Mouse (Mus musculus) C2C12 (cell line): ENCODE measurements around the gene Lst1. TPM values are rescaled to one million over a fixed set of nuclear protein-coding genes. Genes with fewer than 3 reads are reported as not detected.
A peak's percentile ranks its signal among the peaks of the same experiment; 100 is the strongest.

ENCODE experiments used
- H3K27me3 ChIP-seq: one replicate; pipeline ENCODE4 v1.6.1; 2011; ENCODE audit not compliant: control insufficient read depth, insufficient read depth, insufficient read length
- H3K36me3 ChIP-seq: one replicate; pipeline ENCODE4 v1.6.1; 2011; ENCODE audit not compliant: control insufficient read depth, insufficient read depth
- H3K4me3 ChIP-seq: one replicate; pipeline ENCODE4 v1.5.1; 2011; ENCODE audit warnings: mild to moderate bottlenecking, control low read depth; ENCODE audit not compliant: poor library complexity, insufficient read depth, severe bottlenecking
- H3K79me2 ChIP-seq: one replicate; pipeline ENCODE4 v1.6.1; 2011; ENCODE audit not compliant: control insufficient read depth, insufficient read depth
- H3K79me3 ChIP-seq: one replicate; pipeline ENCODE4 v1.6.1; 2011; ENCODE audit warnings: low read depth, control low read depth
- H3ac ChIP-seq: one replicate; pipeline ENCODE3; 2011; ENCODE audit warnings: low read depth; ENCODE audit not compliant: control insufficient read depth, insufficient read length
- CEBPB ChIP-seq: IDR thresholded peaks from one replicate; pipeline ENCODE4 v1.6.1; 2011; ENCODE audit warnings: low read depth, mild to moderate bottlenecking, control low read depth, moderate library complexity
- CTCF ChIP-seq: IDR thresholded peaks from one replicate; pipeline ENCODE4 v1.5.1; 2011; ENCODE audit not compliant: control insufficient read depth, insufficient read depth, insufficient read length
- FOSL1 ChIP-seq: IDR thresholded peaks from one replicate; pipeline ENCODE4 v1.8.0; 2011; ENCODE audit warnings: mild to moderate bottlenecking, low read length; ENCODE audit not compliant: poor library complexity, insufficient read depth, severe bottlenecking
- MAX ChIP-seq: IDR thresholded peaks from one replicate; pipeline ENCODE4 v1.6.1; 2011; ENCODE audit warnings: mild to moderate bottlenecking, control low read depth
- MYOD1 ChIP-seq: IDR thresholded peaks from one replicate; pipeline ENCODE4 v1.6.1; 2011; ENCODE audit warnings: low read depth; ENCODE audit not compliant: control insufficient read depth, insufficient read length
- MYOG ChIP-seq: IDR thresholded peaks from one replicate; pipeline ENCODE4 v1.6.1; 2011; ENCODE audit not compliant: control insufficient read depth, insufficient read length; ENCODE audit errors: extremely low read depth
- USF1 ChIP-seq: IDR thresholded peaks from one replicate; pipeline ENCODE4 v1.6.1; 2011; ENCODE audit warnings: low read depth, mild to moderate bottlenecking, control low read depth, moderate library complexity
- polyA plus RNA-seq: library from polyadenylated mRNA; unstranded; fragments of >200 nt; fragmentation: generic; extraction: Trizol; gene quantifications from one replicate; pipeline ENCODE4 v1.2.1, GENCODE M21; 2012; ENCODE audit warnings: missing spikeins

The Lst1 gene
- polyA plus RNA-seq, 1 experiment: 0.92 TPM

DNA sequence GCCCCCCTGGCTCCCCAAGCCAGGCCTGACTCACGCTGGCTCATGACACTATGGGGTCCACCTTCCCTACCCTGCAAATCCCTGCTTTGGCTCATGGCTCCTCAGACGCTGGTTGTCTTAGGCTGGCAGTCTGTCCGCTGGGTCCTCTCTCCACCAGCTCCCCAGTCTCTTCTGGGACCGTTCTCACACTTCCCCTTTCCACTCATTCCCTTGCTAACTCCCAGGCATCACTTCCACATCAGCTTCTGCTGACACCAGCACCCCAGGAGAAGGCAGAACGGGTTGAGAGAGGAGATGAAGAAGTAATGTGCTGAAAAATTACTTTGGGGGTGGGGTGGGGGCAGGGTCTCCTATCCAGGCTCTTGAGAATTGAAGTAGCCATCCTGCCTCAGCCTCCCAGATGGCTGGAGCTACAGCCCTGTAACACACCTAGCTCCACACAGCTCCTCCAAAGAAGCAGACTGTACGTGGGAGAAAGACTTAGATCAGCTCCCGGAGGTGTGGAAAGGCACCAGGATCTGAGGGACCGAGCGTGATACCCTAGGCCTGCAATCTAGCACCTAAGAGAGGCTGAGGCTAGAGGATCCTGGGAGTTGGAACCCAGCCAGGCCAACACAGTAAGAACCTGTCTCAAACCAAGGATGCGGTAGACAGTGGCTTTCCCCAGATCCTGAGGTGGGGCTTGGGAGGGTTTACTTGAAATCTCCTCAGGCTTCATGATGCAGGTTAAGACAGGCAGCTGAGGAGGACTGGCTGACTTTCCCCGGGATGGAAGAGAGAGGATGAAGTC is 15.6 kb downstream of the Lst1 start:
- H3K79me2 ChIP-seq: no peaks in the 10 kb centered on the region
- no peaks in the 10 kb centered on the region for H3K27me3 ChIP-seq
- H3K79me3 ChIP-seq: no peaks in the 10 kb centered on the region
- no peak overlapping the region for H3K4me3 ChIP-seq
- no peak overlapping the region for H3ac ChIP-seq
- TF ChIP-seq MYOD1 (no peak), CEBPB (no peak), MYOG (no peak), USF1 (no peak), CTCF (no peak), MAX (no peak), FOSL1 (no peak)
- no peaks in the 10 kb centered on the region for H3K36me3 ChIP-seq

DNA sequence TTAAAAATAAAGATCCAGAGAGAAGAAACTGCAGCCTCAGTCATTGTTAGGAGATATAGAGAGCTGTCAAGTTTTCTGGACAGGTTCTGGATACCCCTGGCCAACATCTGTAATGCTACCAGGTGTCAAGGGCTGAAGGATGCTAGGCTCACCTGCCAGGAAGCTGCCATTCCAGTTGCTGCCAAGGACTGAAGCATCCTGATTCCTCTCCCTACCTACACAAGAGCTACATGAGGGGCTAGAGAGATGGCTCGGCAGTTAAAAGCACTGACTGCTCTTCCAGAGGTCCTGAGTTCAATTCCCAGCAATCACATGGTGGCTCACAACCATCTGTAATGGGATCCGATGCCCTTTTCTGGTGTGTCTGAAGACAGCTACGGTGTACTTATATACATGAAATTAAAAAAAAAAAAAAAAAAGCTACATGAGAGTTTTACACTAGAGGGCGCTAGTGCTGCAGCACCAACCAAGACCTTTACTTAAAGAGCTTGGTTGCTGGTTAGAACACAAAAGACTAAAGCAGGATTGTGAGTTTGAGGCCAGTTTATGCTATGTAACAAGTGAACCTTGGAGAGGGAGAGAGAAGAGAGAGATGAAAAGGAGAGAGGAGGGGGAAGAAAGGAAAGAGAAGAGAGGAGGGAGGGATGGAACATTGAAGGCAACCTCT is 19.6 kb downstream of the Lst1 start:
- peaks cover 23% of the 10 kb centered on the region for H3K79me2 ChIP-seq
- no peak overlapping the region for H3ac ChIP-seq
- no peak overlapping the region for H3K4me3 ChIP-seq
- H3K36me3 ChIP-seq: peaks cover 5% of the 10 kb centered on the region
- TF ChIP-seq MYOD1 (no peak), USF1 (no peak), MYOG (no peak), CTCF (no peak), CEBPB (no peak), MAX (no peak), FOSL1 (no peak)
- H3K27me3 ChIP-seq: no peaks in the 10 kb centered on the region
- peaks cover 7% of the 10 kb centered on the region for H3K79me3 ChIP-seq

DNA sequence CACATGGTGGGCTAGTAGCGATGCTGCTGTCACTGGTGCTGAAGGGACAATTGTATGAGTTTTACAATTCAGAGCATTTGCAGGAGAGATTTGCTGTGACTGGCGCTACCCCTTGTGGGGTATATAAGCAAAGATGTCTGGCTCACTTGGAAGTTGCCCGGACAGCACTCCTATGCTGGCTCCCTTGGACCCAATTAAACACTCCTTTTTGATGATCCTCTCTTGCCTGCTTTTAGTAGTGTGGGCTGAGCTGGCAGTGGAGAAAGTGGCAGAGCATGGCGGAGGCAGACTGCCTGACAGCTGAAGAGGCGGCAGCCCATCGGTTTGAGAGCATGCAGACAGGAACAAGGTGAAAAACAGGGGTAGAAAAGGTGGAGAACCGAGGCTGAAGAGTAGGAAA is 20.4 kb downstream of the Lst1 start:
- H3K4me3 ChIP-seq: no peak overlapping the region
- H3K79me2 ChIP-seq: peaks cover 32% of the 10 kb centered on the region
- H3ac ChIP-seq: no peak overlapping the region
- H3K36me3 ChIP-seq: peaks cover 6% of the 10 kb centered on the region
- TF ChIP-seq USF1 (no peak), CTCF (no peak), MYOG (no peak), FOSL1 (no peak), CEBPB (no peak), MYOD1 (no peak), MAX (no peak)
- H3K79me3 ChIP-seq: peaks cover 16% of the 10 kb centered on the region
- no peaks in the 10 kb centered on the region for H3K27me3 ChIP-seq

DNA sequence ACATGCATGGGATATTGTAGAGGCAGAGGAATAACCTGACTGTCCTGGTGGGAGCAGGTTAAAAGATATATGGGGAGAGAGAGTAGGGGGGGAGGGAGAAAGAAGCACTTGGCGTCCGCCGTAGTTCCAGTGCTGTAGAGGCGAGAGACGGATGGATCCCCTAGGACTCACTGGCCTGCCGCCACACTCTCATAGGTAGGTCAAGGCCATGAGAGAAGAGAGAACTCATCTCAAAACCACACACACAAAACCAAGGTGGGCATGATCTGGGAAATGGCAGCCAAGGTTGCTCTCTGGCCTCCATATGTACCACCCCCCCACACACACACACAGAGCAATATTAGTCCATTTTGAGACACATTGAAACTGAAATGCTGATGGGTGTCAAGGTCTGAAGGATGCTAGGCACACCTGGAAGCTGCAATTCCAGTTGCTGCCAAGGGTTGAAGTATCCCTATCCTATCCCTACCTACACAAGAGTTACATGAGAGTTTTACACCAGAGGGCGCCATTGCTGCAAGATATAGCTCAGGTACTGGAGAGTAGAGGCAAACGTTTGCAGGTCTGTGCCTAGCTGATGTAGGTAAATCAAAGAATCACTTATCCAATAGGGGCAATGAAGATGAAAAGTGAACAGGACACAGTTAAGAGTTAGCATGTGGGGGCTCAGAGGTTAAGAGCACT is 21.7 kb downstream of the Lst1 start:
- TF ChIP-seq CEBPB (no peak), CTCF (peak; percentile 2)
- H3K4me3 ChIP-seq: peak overlapping the region; percentile 35
- H3K79me2 ChIP-seq: peaks cover 45% of the 10 kb centered on the region
- peaks cover 29% of the 10 kb centered on the region for H3K79me3 ChIP-seq
- no peaks in the 10 kb centered on the region for H3K27me3 ChIP-seq
- no peak overlapping the region for H3ac ChIP-seq
- H3K36me3 ChIP-seq: peaks cover 18% of the 10 kb centered on the region

DNA sequence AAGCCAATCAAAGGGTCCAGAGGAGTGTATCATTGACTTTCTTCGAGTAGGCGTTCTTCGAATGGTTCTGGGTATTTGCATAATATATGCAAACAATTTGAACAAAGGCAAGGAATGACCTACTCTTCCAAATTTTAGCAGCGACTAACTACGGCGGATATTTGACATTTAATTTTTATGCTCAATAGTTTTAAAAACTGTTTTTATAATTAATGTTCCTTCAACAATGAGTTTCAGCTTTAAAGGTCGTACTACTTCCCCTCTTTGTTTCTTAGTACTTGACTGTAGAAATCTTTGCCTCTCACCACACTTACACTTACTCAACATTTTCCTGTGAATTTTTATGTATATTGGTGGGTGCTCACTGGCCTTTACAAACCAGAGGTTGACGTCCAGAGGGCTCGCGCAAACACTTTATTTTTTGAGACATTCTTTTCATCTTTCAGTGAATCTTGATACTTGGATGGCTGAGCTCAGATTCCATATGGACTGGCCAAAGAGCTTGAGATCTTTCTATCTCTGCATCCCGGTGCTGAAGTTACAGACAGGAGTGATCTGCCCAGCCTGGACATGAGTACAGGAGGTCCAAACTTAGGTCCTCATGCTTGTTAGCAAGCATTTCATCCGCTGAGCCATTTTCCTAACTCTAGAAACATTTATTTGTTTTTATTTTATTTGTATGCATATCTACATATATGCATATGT is 22.6 kb downstream of the Lst1 start:
- H3K36me3 ChIP-seq: peaks cover 27% of the 10 kb centered on the region
- H3ac ChIP-seq: peak overlapping the region; percentile 45
- H3K27me3 ChIP-seq: no peaks in the 10 kb centered on the region
- TF ChIP-seq CEBPB: no peak
- peak overlapping the region; percentile 35 for H3K4me3 ChIP-seq
- peaks cover 37% of the 10 kb centered on the region for H3K79me3 ChIP-seq
- H3K79me2 ChIP-seq: peaks cover 54% of the 10 kb centered on the region
